ENCODE assay signal across 9 mouse cellular contexts in genomic region chr4:47151553-47152183, GRCm38 (mm10). TPM values are rescaled to one million over a fixed set of nuclear protein-coding genes. Genes with fewer than 3 reads are reported as not detected.
DNase-seq lines count a peak whose midpoint lies in the region; ATAC-seq and TF ChIP-seq lines count a peak whose summit lies in the region.
"Had no signal": no experiment of that assay in that cellular context is flagged by ENCODE, and none has a peak within 500 bp of the region (broad histone marks: within the 10 kb centered on the region; RNA-seq: fewer than 3 reads in every experiment).

No protein-coding gene starts in this region.

- no peak for TF ChIP-seq EP300 in liver, postnatal 0 days (IDR thresholded peaks at IDR 0.05; ENCODE audit: low read depth)

- H3K9ac ChIP-seq in liver, postnatal 0 days (replicated peaks): no peak overlapping the region
- H3K9ac ChIP-seq in liver, embryonic 11.5 days (ENCODE audit: low read depth, low read length): no peak overlapping the region
- H3K9ac ChIP-seq in heart, embryonic 12.5 days: no peak overlapping the region

- H3K4me3 ChIP-seq in liver, postnatal 0 days (ENCODE audit: low read depth, low read length): no peak overlapping the region
- H3K4me3 ChIP-seq in liver, embryonic 11.5 days (ENCODE audit: low read depth, low read length): no peak overlapping the region
- H3K4me3 ChIP-seq in heart, embryonic 12.5 days: no peak overlapping the region

- peak; percentile 45 for ATAC-seq in liver, postnatal 0 days
- ATAC-seq in liver, embryonic 11.5 days (replicated peaks; ENCODE audit: low FRiP score): no peak
- peak; percentile 64 for ATAC-seq in heart, embryonic 12.5 days (ENCODE audit: insufficient number of reproducible peaks, low FRiP score)
- no peak for ATAC-seq in inflammation-experienced regulatory T-cells, adult 6 months

- TF ChIP-seq CTCF in liver, postnatal 0 days (IDR thresholded peaks at IDR 0.05; ENCODE audit: low read depth): no peak

- no peak for DNase-seq in liver, postnatal 0 days
- no peak for DNase-seq in liver, embryonic 11.5 days (ENCODE audit: low spot score)
- peak; percentile 44 for DNase-seq in large intestine, adult 2 months (ENCODE audit: low read depth, low spot score)
- DNase-seq in urinary bladder, postnatal 25 days (ENCODE audit: low spot score): peak; percentile 43
- no peak for DNase-seq in c-Kit-positive CD71-positive TER-119-positive erythroid progenitor cells, embryonic 14.5 days (ENCODE audit: low spot score)
- DNase-seq in cerebellum, postnatal 25 days: no peak

- H3K36me3 ChIP-seq in liver, postnatal 0 days (replicated peaks; ENCODE audit: insufficient read depth, low read length): no peaks in the 10 kb centered on the region
- H3K36me3 ChIP-seq in liver, embryonic 11.5 days (ENCODE audit: control insufficient read depth, insufficient read depth, low read length): no peaks in the 10 kb centered on the region
- no peaks in the 10 kb centered on the region for H3K36me3 ChIP-seq in heart, embryonic 12.5 days
- H3K36me3 ChIP-seq: G1E had no signal

- H3K9me3 ChIP-seq in liver, postnatal 0 days (ENCODE audit: low read length): no peaks in the 10 kb centered on the region
- no peaks in the 10 kb centered on the region for H3K9me3 ChIP-seq in liver, embryonic 11.5 days (ENCODE audit: control insufficient read depth, low read length)
- no peaks in the 10 kb centered on the region for H3K9me3 ChIP-seq in heart, embryonic 12.5 days (replicated peaks)

- no peak overlapping the region for H3K4me2 ChIP-seq in liver, postnatal 0 days (ENCODE audit: low read depth, low read length)
- no peak overlapping the region for H3K4me2 ChIP-seq in liver, embryonic 11.5 days
- no peak overlapping the region for H3K4me2 ChIP-seq in heart, embryonic 12.5 days

- WGBS in liver, postnatal 0 days (ENCODE audit: insufficient replicate concordance): 58% methylated on average over 8 of the region's 8 CpGs
- WGBS in liver, embryonic 11.5 days: 61% methylated on average over 8 of the region's 8 CpGs
- WGBS in heart, embryonic 12.5 days: 44% methylated on average over 8 of the region's 8 CpGs
- WGBS in large intestine, adult 2 months: 13% methylated on average over 8 of the region's 8 CpGs

- no peaks in the 10 kb centered on the region for H3K4me1 ChIP-seq in liver, postnatal 0 days (ENCODE audit: insufficient read depth)
- H3K4me1 ChIP-seq in liver, embryonic 11.5 days (replicated peaks; ENCODE audit: control insufficient read depth, insufficient read depth, low read length): no peaks in the 10 kb centered on the region
- H3K4me1 ChIP-seq in heart, embryonic 12.5 days (replicated peaks): peaks cover 18% of the 10 kb centered on the region

- H3K27me3 ChIP-seq in liver, postnatal 0 days (ENCODE audit: insufficient read depth, low read length): no peaks in the 10 kb centered on the region
- H3K27me3 ChIP-seq in liver, embryonic 11.5 days (replicated peaks; ENCODE audit: control insufficient read depth, insufficient read depth, low read length): no peaks in the 10 kb centered on the region
- no peaks in the 10 kb centered on the region for H3K27me3 ChIP-seq in heart, embryonic 12.5 days (replicated peaks)

- no peak overlapping the region for H3K27ac ChIP-seq in liver, postnatal 0 days (ENCODE audit: low read depth)
- no peak overlapping the region for H3K27ac ChIP-seq in liver, embryonic 11.5 days (ENCODE audit: low read depth, low read length)
- H3K27ac ChIP-seq in heart, embryonic 12.5 days (ENCODE audit: poor library complexity, severe bottlenecking): no peak overlapping the region

RNA-seq across cellular contexts. Expression of gene Col15a1, which starts 56.3 kb away (rescaled TPM):
- 0.28 and 0.50 TPM in 2 replicates for polyA plus RNA-seq in liver, postnatal 0 days (2015; fragmentation: Nextera tagmentation; extraction: Ambion mirVana)
- polyA plus RNA-seq in liver, embryonic 11.5 days (2014; fragmentation: Nextera tagmentation; extraction: Ambion mirVana): 1.2 and 1.4 TPM in 2 replicates
- polyA plus RNA-seq in heart, embryonic 12.5 days (2016; fragmentation: Nextera tagmentation; extraction: Ambion mirVana): 2.2 and 2.4 TPM in 2 replicates
- polyA plus RNA-seq in large intestine, adult 2 months (2012; rRNA removed): 23.3 and 30.1 TPM in 2 replicates
- polyA plus RNA-seq in inflammation-experienced regulatory T-cells, adult 6 months (2017; shearing (Covaris generic)): 1 to 10 TPM in 2 of 3 experiments, under 1 TPM in 1; 0.45 to 2.2 (median 1.6) TPM
- polyA plus RNA-seq: G1E had no signal

RNA-seq across cellular contexts. Expression of gene Galnt12, which starts 60.0 kb away (rescaled TPM):
- 0.63 and 0.69 TPM in 2 replicates for polyA plus RNA-seq in liver, postnatal 0 days (2015; fragmentation: Nextera tagmentation; extraction: Ambion mirVana)
- polyA plus RNA-seq in liver, embryonic 11.5 days (2014; fragmentation: Nextera tagmentation; extraction: Ambion mirVana): 1.0 and 1.3 TPM in 2 replicates
- 1.8 and 2.2 TPM in 2 replicates for polyA plus RNA-seq in heart, embryonic 12.5 days (2016; fragmentation: Nextera tagmentation; extraction: Ambion mirVana)
- polyA plus RNA-seq in large intestine, adult 2 months (2012; rRNA removed): 27.5 and 29.4 TPM in 2 replicates
- 1 to 10 TPM; 5.4 to 7.2 (median 6.0) TPM for polyA plus RNA-seq in inflammation-experienced regulatory T-cells, adult 6 months (2017; shearing (Covaris generic))
- polyA plus RNA-seq: G1E had no signal

Comparison
In these comparisons a context has a peak if more than half of its experiments do, and no peak if none do; other contexts are left out.
1. ATAC-seq: peak in liver, postnatal 0 days (single experiment) and heart, embryonic 12.5 days (single experiment); none in liver, embryonic 11.5 days (single experiment) and inflammation-experienced regulatory T-cells, adult 6 months (single experiment).
2. DNase-seq: peak in large intestine, adult 2 months (single experiment) and urinary bladder, postnatal 25 days (single experiment); none in liver, postnatal 0 days (single experiment), liver, embryonic 11.5 days (single experiment), c-Kit-positive CD71-positive TER-119-positive erythroid progenitor cells, embryonic 14.5 days (single experiment) and cerebellum, postnatal 25 days (0 of 2).